Mouse (Mus musculus) erythroblast, embryonic 14.5 days (primary cell): ENCODE data around the gene AL732309.1. TPM values are rescaled to one million over a fixed set of nuclear protein-coding genes. Genes with fewer than 3 reads are reported as not detected.

Source experiments
- H3K27me3 ChIP-seq: 2 replicates; pipeline ENCODE4 v1.6.1; 2012; ENCODE audit warnings: inconsistent platforms; ENCODE audit not compliant: control insufficient read depth
- H3K36me3 ChIP-seq: 2 replicates; pipeline ENCODE4 v1.6.1; 2012; ENCODE audit warnings: mild to moderate bottlenecking, inconsistent platforms; ENCODE audit not compliant: control insufficient read depth
- H3K4me1 ChIP-seq: 2 replicates; pipeline ENCODE4 v1.6.1; 2012; ENCODE audit warnings: inconsistent platforms; ENCODE audit not compliant: control insufficient read depth
- H3K4me3 ChIP-seq: replicated peaks from 2 replicates; pipeline ENCODE3; 2012; ENCODE audit warnings: moderate library complexity, mild to moderate bottlenecking, inconsistent platforms
- H3K9me3 ChIP-seq: 2 replicates; pipeline ENCODE4 v1.6.1; 2012; ENCODE audit warnings: low read length, inconsistent platforms, mixed read lengths; ENCODE audit not compliant: control insufficient read depth
- GATA1 ChIP-seq: IDR thresholded peaks from 2 replicates; pipeline ENCODE4 v1.6.1; 2012; ENCODE audit warnings: low read length, inconsistent platforms, mixed read lengths
- TAL1 ChIP-seq: IDR thresholded peaks from 3 replicates; pipeline ENCODE4 v1.6.1; 2012; ENCODE audit warnings: low read length, inconsistent platforms, mixed read lengths
- polyA plus RNA-seq: library from polyadenylated mRNA; stranded (reverse); fragments of >175 nt; gene quantifications from 2 replicates; pipeline ENCODE4 v1.2.3, GENCODE M21; 2012

Gene AL732309.1
- polyA plus RNA-seq, 1 experiment: 0.06 TPM

DNA sequence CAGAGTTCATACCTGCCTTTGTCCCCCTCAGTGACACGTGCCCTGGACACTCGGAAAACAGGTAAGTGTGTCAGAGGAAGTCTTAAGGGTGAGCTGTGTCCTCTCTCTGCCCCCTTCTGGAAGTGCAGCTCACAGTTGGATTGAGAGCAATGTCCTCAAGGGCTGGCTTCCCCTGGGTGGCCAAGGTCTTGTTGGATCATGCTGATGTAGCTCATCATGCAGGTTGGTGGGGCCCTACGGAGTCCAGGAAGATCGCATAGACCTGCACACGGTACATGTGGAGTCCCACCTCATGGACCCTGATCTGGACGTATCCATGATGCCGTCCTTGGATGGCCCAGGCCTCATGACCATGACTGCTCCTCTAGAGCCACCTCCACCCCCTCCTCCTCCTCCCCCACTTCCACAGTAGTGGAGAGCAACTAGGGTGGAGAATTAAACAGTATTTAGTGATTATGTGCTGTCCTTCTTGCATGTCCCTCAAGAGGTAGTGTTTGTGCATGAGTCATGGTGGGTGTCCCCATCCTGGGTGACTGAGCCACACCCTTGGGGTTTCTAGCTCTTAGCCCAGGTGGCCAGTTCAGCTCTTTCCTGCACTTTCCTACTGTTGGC is 42.2 kb upstream of the AL732309.1 start:
- TF ChIP-seq TAL1: no peak
- TF ChIP-seq GATA1: no peak
- Histone ChIP-seq H3K36me3 (peaks cover 26% of the 10 kb centered on the region), H3K27me3 (peaks cover 60% of the 10 kb centered on the region), H3K9me3 (peaks cover 3% of the 10 kb centered on the region; the same call in 1 of the 2 replicates), H3K4me3 (no peak overlapping the region), H3K4me1 (peaks cover 22% of the 10 kb centered on the region)

DNA sequence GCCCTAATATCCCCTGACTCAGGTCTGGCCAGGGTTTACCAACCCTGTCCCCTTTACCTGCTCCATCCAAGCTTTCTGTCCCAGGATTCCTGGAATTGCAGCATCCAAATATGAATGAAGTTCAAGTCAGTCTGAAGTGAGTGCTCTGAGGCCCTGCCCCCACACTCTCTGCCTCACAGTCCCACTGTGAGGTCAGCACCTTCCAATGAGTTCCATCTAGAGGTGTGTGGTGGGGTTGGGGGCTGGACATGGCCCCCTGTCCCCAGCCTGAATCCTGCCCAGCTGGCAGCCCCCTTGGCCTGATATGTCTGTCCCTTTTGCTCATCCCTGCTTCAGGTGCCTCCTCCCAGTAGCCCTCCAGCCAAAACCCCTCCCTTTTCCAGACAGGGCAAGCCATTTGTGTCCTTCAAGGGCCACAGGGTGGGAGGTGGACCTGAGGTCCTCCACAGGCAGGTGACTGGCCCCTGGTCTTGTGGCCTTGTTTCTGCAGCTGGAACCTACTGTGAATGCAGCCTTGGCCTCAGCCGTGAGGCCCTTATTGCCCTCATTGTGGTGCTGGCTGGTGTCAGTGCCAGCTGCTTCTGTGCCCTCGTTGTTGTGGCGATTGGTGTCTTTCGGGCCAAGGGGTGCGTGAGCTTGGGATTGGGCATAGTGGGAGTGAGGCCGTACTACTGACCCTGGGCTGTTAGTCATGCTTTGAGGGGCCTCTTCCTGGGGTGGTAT is 41.4 kb upstream of the AL732309.1 start, which contains the start of gene Tmem210:
Gene Tmem210 (plus strand): TSS at position 219 of the 723 bp plus-strand sequence.
- no peak within 1 kb of the TSS for H3K4me3 ChIP-seq
- H3K27me3 ChIP-seq: peaks cover 53% of the 10 kb centered on the region

DNA sequence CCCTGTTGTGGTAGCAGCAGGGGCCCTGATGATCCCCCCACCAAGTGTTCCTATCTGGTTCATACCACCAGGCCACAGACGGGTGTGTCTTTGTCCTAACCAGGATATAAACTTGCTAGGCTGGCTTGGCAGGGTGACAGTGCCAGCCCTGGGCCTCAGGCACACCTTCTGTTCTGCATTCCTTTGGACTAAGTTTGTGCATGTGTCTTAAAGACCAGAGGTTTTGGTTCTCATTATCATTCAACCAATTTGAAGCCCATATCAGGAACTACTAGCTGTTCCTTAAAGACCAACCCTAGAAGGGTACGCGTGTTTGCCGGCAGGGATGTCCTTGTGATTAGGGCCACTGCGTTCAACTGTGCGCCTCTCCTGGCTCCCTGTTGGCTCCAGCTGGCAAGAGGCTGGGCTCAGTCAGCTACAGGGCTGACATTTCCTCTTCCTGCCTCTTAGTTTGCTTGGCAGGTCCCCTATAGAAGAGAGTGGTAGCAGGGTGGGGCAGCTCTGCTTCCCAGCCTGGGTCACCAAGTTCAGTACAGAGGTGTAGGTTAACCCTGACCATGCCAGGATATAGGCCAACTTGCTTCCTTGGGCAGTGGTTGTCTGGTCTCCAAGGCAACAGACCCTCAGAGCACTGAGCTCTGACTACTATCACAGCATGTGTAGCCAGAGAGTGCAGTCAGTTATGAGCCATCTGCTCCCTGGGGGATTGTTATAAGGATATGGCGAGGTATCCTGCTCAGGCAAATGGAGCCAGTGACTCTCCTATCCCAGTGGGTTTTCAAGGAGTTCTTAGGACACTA is 40.4 kb upstream of the AL732309.1 start:
- peaks cover 3% of the 10 kb centered on the region; the same call in 1 of the 2 replicates for H3K9me3 ChIP-seq
- H3K27me3 ChIP-seq: peaks cover 42% of the 10 kb centered on the region
- H3K4me1 ChIP-seq: peaks cover 21% of the 10 kb centered on the region
- TF ChIP-seq TAL1 (no peak), GATA1 (no peak)
- H3K4me3 ChIP-seq: no peak overlapping the region
- peaks cover 43% of the 10 kb centered on the region for H3K36me3 ChIP-seq

More for the DNA sequence above, 41.4 kb upstream of the AL732309.1 start, which contains the start of gene Tmem210:
- Histone ChIP-seq H3K4me1 (peaks cover 22% of the 10 kb centered on the region), H3K36me3 (peaks cover 32% of the 10 kb centered on the region), H3K9me3 (peaks cover 3% of the 10 kb centered on the region; the same call in 1 of the 2 replicates)
- TF ChIP-seq GATA1 (no peak), TAL1 (no peak)

DNA sequence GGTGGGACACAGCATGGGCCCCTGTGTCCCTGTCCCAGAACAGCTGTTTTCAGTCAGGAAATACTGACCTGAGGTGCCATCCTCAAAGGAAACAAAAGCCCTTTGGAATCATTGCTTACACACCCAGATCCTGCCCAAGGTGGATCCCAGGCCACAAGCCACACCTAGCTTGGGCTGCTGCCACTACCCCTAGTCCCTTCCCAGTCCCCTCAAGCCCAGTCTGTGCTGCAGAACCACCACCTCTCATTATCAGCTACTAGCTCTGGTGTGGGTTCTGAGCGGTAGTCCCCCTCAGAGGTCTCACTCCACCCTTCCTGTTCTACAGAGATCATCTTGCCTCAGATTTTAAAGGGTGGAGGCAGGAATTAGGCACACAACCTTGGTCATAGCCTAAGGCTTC is 39.7 kb upstream of the AL732309.1 start:
- TF ChIP-seq GATA1 (no peak), TAL1 (no peak)
- Histone ChIP-seq H3K4me1 (peaks cover 19% of the 10 kb centered on the region), H3K9me3 (peaks cover 3% of the 10 kb centered on the region; the same call in 1 of the 2 replicates), H3K27me3 (peaks cover 35% of the 10 kb centered on the region), H3K4me3 (no peak overlapping the region), H3K36me3 (peaks cover 47% of the 10 kb centered on the region)

DNA sequence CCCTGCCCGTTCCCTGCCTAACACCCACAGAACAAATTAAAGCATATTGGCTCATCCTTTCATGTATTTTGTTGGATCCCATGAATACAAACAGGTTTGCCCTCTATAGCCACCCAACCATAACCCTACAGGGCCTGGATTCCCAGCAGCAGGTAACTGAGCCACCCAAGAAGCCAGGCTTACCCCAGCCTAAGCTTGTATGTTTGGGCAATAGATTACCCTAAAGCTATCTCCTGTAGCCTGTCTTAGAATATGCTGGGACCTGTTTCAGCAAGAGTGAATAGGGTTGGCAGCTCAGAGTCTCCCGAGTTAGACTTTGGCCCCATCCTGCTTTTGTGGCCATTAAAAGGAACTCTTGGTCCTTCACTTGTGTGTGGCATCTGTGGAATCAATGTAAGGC is 38.9 kb upstream of the AL732309.1 start:
- peaks cover 2% of the 10 kb centered on the region; the same call in 1 of the 2 replicates for H3K9me3 ChIP-seq
- no peak for TF ChIP-seq TAL1
- no peak for TF ChIP-seq GATA1
- H3K4me1 ChIP-seq: peaks cover 19% of the 10 kb centered on the region
- H3K36me3 ChIP-seq: peaks cover 55% of the 10 kb centered on the region
- H3K4me3 ChIP-seq: no peak overlapping the region
- peaks cover 27% of the 10 kb centered on the region for H3K27me3 ChIP-seq

DNA sequence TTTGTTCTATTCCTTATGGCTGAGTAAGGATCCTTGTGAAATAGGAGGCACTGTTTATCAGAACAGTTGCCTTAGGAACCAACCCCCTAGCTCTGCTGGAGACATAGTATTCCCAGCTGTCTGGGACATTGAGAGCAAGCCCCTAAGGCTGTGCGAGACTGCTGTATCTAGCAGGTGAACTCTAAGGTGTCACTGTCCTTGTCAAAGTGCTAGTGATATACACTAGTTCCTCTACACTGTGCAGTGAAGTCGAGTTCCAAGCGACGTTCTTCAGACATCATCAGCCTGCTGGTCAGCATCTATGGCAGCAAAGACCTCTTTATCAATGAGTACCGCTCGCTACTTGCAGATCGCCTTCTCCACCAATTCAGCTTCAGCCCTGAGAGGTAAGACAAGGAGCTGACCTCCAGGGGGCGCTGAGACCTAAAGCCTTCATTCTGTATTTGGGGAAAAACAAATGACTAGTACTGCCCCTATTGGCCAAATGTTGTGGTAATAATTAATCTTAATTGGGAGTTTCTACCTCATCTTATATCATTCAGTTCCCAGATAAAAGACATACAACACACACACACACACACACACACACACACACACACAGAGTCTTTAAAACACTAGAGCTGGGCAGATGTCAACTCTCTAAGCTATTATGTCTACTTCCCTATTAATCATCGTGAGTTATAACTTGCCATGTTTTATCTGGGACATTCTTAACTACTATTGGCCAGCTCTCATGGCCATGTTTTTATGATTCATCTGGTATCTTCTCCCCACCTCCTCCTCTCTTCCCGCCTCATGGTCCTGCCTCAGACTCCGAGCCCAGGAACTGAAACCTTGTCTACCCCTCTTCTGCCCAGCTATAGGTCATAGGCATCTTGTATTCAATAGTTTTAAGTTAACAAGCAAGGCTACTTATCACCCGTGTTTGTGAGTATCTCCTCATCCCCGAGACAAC is 32.5 kb upstream of the AL732309.1 start:
- Histone ChIP-seq H3K36me3 (peaks cover 96% of the 10 kb centered on the region), H3K4me1 (peaks cover 3% of the 10 kb centered on the region), H3K9me3 (no peaks in the 10 kb centered on the region), H3K27me3 (no peaks in the 10 kb centered on the region), H3K4me3 (no peak overlapping the region)
- no peak for TF ChIP-seq TAL1
- TF ChIP-seq GATA1: no peak

DNA sequence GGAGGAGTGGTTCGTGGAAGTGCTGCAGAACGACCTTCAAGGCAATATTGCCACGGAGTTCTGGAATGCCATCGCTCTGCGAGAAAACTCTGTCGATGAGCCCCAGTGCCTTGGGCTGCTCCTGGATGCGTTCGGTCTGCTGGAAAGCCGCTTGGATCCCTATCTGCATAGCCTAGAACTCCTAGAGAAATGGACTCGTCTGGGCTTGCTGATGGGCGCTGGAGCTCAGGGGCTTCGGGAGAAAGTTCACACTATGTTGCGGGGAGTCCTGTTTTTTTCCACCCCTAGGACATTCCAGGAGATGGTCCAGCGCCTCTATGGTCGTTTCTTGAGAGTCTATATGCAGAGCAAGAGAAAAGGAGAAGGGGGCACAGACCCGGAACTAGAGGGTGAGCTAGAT is 26.3 kb upstream of the AL732309.1 start:
- TF ChIP-seq GATA1 (no peak), TAL1 (no peak)
- Histone ChIP-seq H3K4me1 (peaks cover 53% of the 10 kb centered on the region), H3K36me3 (peaks cover 86% of the 10 kb centered on the region), H3K9me3 (no peaks in the 10 kb centered on the region), H3K4me3 (peak overlapping the region; percentile 84), H3K27me3 (no peaks in the 10 kb centered on the region)

DNA sequence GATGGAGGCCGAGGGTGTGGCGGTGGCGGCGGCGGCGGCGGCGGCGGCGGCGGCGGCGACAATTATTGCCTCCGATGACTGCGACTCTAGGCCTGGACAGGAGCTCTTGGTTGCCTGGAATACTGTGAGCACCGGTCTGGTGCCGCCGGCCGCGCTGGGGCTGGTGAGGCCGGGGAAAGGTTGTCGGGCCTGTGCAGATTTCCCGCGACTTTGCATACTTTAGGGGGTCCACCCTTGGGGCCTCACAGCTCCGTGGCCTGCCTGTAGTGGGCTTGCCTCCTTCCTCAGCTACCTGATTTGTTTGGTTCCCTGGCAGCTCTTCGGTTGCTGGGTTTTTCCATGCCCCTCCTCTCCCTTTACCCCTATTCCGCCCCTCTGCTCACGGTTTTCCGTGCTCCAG is 25.9 kb upstream of the AL732309.1 start:
- Histone ChIP-seq H3K4me1 (peaks cover 58% of the 10 kb centered on the region), H3K27me3 (no peaks in the 10 kb centered on the region), H3K4me3 (peak overlapping the region; percentile 84), H3K9me3 (no peaks in the 10 kb centered on the region), H3K36me3 (peaks cover 86% of the 10 kb centered on the region)
- no peak for TF ChIP-seq GATA1
- TF ChIP-seq TAL1: no peak
